9 mouse cellular contexts compared by ENCODE assay signal in genomic region chr5:121392667-121393380, GRCm38 (mm10). TPM values are rescaled to one million over a fixed set of nuclear protein-coding genes. Genes with fewer than 3 reads are reported as not detected.
DNase-seq lines count a peak whose midpoint lies in the region; ATAC-seq and TF ChIP-seq lines count a peak whose summit lies in the region.
"Had no signal": no experiment of that assay in that cellular context is flagged by ENCODE, and none has a peak within 500 bp of the region (broad histone marks: within the 10 kb centered on the region; RNA-seq: fewer than 3 reads in every experiment).

No protein-coding gene starts in this region.

- H3K27ac ChIP-seq in left cerebral cortex, adult 2 months, result no peak overlapping the region
- H3K27ac ChIP-seq in hindbrain, postnatal 0 days, result no peak overlapping the region
- peak overlapping the region; percentile 59 for H3K27ac ChIP-seq in stomach, embryonic 15.5 days
- no peak overlapping the region for H3K27ac ChIP-seq in midbrain, embryonic 10.5 days (replicated peaks)
- H3K27ac ChIP-seq: limb, embryonic 13.5 days had no signal

- WGBS in hindbrain, postnatal 0 days, result 56% methylated on average over 16 of the region's 16 CpGs
- WGBS in stomach, embryonic 15.5 days, result 55% methylated on average over 16 of the region's 16 CpGs
- 63% methylated on average over 16 of the region's 16 CpGs for WGBS in midbrain, embryonic 10.5 days

- H3K9me3 ChIP-seq in hindbrain, postnatal 0 days (ENCODE audit: low read length), result no peaks in the 10 kb centered on the region
- no peaks in the 10 kb centered on the region for H3K9me3 ChIP-seq in stomach, embryonic 15.5 days
- no peaks in the 10 kb centered on the region for H3K9me3 ChIP-seq in midbrain, embryonic 10.5 days (replicated peaks)
- H3K9me3 ChIP-seq: limb, embryonic 13.5 days had no signal

- peak; percentile 32 for DNase-seq in adrenal gland, adult 2 months
- DNase-seq in adrenal gland, postnatal 25 days, result no peak
- peak in 1 of 2 experiments; percentile 42 for DNase-seq in left cerebral cortex, adult 2 months (ENCODE audit: extremely low spot score in 1 of 2, low spot score in 2 of 2)
- DNase-seq in left cerebral cortex, adult 11 months (ENCODE audit: low spot score), result no peak
- DNase-seq in adipocyte (ENCODE audit: low spot score), result peak; percentile 78
- DNase-seq in hindbrain, postnatal 0 days (ENCODE audit: low spot score), result peak; percentile 81
- DNase-seq in midbrain, embryonic 10.5 days (ENCODE audit: low spot score), result no peak

- no peak overlapping the region for H3K4me3 ChIP-seq in left cerebral cortex, adult 2 months
- no peak overlapping the region for H3K4me3 ChIP-seq in hindbrain, postnatal 0 days (ENCODE audit: low read length)
- no peak overlapping the region for H3K4me3 ChIP-seq in stomach, embryonic 15.5 days (replicated peaks)
- H3K4me3 ChIP-seq in midbrain, embryonic 10.5 days, result no peak overlapping the region
- H3K4me3 ChIP-seq: limb, embryonic 13.5 days had no signal

- H3K27me3 ChIP-seq in hindbrain, postnatal 0 days (ENCODE audit: insufficient read depth, low read length), result no peaks in the 10 kb centered on the region
- H3K27me3 ChIP-seq in stomach, embryonic 15.5 days (replicated peaks), result no peaks in the 10 kb centered on the region
- H3K27me3 ChIP-seq in midbrain, embryonic 10.5 days (ENCODE audit: low read depth, poor library complexity, severe bottlenecking), result no peaks in the 10 kb centered on the region
- H3K27me3 ChIP-seq: limb, embryonic 13.5 days had no signal

- no peak overlapping the region for H3K4me2 ChIP-seq in hindbrain, postnatal 0 days (ENCODE audit: low read depth, low read length)
- no peak overlapping the region for H3K4me2 ChIP-seq in stomach, embryonic 15.5 days
- H3K4me2 ChIP-seq: limb, embryonic 13.5 days had no signal

- 0 out of 2 replicates have a peak, but pooled peaks cover 2% of the 10 kb centered on the region for H3K4me1 ChIP-seq in hindbrain, postnatal 0 days (ENCODE audit: insufficient read depth, low read length)
- H3K4me1 ChIP-seq in stomach, embryonic 15.5 days, result 0 out of 2 replicates have a peak, but pooled peaks cover 7% of the 10 kb centered on the region
- peaks cover 12% of the 10 kb centered on the region; the same call in 1 of the 2 replicates for H3K4me1 ChIP-seq in midbrain, embryonic 10.5 days

- intact Hi-C loops in left cerebral cortex, adult 2 months (cut with DNase I), result no loop called here

- no peak overlapping the region for H3K9ac ChIP-seq in hindbrain, postnatal 0 days (replicated peaks; ENCODE audit: low read length)
- no peak overlapping the region for H3K9ac ChIP-seq in stomach, embryonic 15.5 days
- H3K9ac ChIP-seq: limb, embryonic 13.5 days had no signal

- ATAC-seq in hindbrain, postnatal 0 days, result no peak
- no peak for ATAC-seq in stomach, embryonic 15.5 days (ENCODE audit: insufficient read depth, low FRiP score, low read depth)

- peak; percentile 89 for TF ChIP-seq CTCF in left cerebral cortex, adult 2 months (IDR thresholded peaks at IDR 0.05)
- peak; percentile 84 for TF ChIP-seq CTCF in hindbrain, postnatal 0 days (IDR thresholded peaks at IDR 0.05; ENCODE audit: low read depth)

- no peaks in the 10 kb centered on the region for H3K36me3 ChIP-seq in hindbrain, postnatal 0 days (ENCODE audit: insufficient read depth, low read length)
- no peaks in the 10 kb centered on the region for H3K36me3 ChIP-seq in stomach, embryonic 15.5 days
- no peaks in the 10 kb centered on the region for H3K36me3 ChIP-seq in midbrain, embryonic 10.5 days
- H3K36me3 ChIP-seq: limb, embryonic 13.5 days had no signal

RNA-seq across cellular contexts. Expression of gene Naa25, which starts 4.9 kb away (rescaled TPM):
- 10 to 100 TPM; 33.9 to 40.8 TPM for total RNA-seq in adrenal gland, adult 2 months (2021)
- 5.8 and 9.6 TPM in 2 replicates for polyA plus RNA-seq in adrenal gland, adult 2 months (2012; rRNA removed)
- 35.2 and 38.6 TPM in 2 replicates for total RNA-seq in adrenal gland, postnatal 25 days (2021)
- total RNA-seq in left cerebral cortex, adult 2 months (2021), result 10 to 100 TPM; 42.9 to 43.3 TPM
- total RNA-seq in hindbrain, postnatal 0 days (2014; rRNA removed), result 32.9 and 33.9 TPM in 2 replicates
- 37.5 and 38.3 TPM in 2 replicates for polyA plus RNA-seq in hindbrain, postnatal 0 days (2015; fragmentation: Nextera tagmentation; extraction: Ambion mirVana)
- polyA plus RNA-seq in stomach, embryonic 15.5 days (2015; fragmentation: Nextera tagmentation; extraction: Ambion mirVana), result 40.2 and 41.8 TPM in 2 replicates
- 52.9 and 54.7 TPM in 2 replicates for polyA plus RNA-seq in midbrain, embryonic 10.5 days (2016; fragmentation: Nextera tagmentation; extraction: Ambion mirVana)

RNA-seq across cellular contexts. Expression of gene Trafd1, which starts 7.4 kb away (rescaled TPM):
- total RNA-seq in adrenal gland, adult 2 months (2021), result 10 to 100 TPM; 28.7 to 44.5 TPM
- 34.7 and 36.8 TPM in 2 replicates for polyA plus RNA-seq in adrenal gland, adult 2 months (2012; rRNA removed)
- total RNA-seq in adrenal gland, postnatal 25 days (2021), result 28.1 and 50.7 TPM in 2 replicates
- 10 to 100 TPM; 78.9 to 81.2 TPM for total RNA-seq in left cerebral cortex, adult 2 months (2021)
- total RNA-seq in hindbrain, postnatal 0 days (2014; rRNA removed), result 81.9 and 94.4 TPM in 2 replicates
- 107 and 108 TPM in 2 replicates for polyA plus RNA-seq in hindbrain, postnatal 0 days (2015; fragmentation: Nextera tagmentation; extraction: Ambion mirVana)
- polyA plus RNA-seq in stomach, embryonic 15.5 days (2015; fragmentation: Nextera tagmentation; extraction: Ambion mirVana), result 67.8 and 70.6 TPM in 2 replicates
- 72.8 and 86.5 TPM in 2 replicates for polyA plus RNA-seq in midbrain, embryonic 10.5 days (2016; fragmentation: Nextera tagmentation; extraction: Ambion mirVana)

RNA-seq across cellular contexts. Expression of gene Tmem116, which starts 58.9 kb away (rescaled TPM):
- 1 to 10 TPM; 2.6 to 4.8 TPM for total RNA-seq in adrenal gland, adult 2 months (2021)
- polyA plus RNA-seq in adrenal gland, adult 2 months (2012; rRNA removed), result 3.3 and 8.1 TPM in 2 replicates
- total RNA-seq in adrenal gland, postnatal 25 days (2021), result 5.5 and 8.1 TPM in 2 replicates
- 1 to 10 TPM; 7.5 to 8.7 TPM for total RNA-seq in left cerebral cortex, adult 2 months (2021)
- 0.72 and 7.6 TPM in 2 replicates for total RNA-seq in hindbrain, postnatal 0 days (2014; rRNA removed)
- polyA plus RNA-seq in hindbrain, postnatal 0 days (2015; fragmentation: Nextera tagmentation; extraction: Ambion mirVana), result 2.3 and 2.6 TPM in 2 replicates
- 3.1 and 5.0 TPM in 2 replicates for polyA plus RNA-seq in stomach, embryonic 15.5 days (2015; fragmentation: Nextera tagmentation; extraction: Ambion mirVana)
- 1.4 TPM in 2 replicates for polyA plus RNA-seq in midbrain, embryonic 10.5 days (2016; fragmentation: Nextera tagmentation; extraction: Ambion mirVana)

RNA-seq across cellular contexts. Expression of gene Erp29, which starts 59.5 kb away (rescaled TPM):
- 100 to 1,000 TPM in 1 of 2 experiments, 10 to 100 TPM in 1; 85.4 to 113 TPM for total RNA-seq in adrenal gland, adult 2 months (2021)
- polyA plus RNA-seq in adrenal gland, adult 2 months (2012; rRNA removed), result 36.8 and 41.9 TPM in 2 replicates
- total RNA-seq in adrenal gland, postnatal 25 days (2021), result 96.8 and 103 TPM in 2 replicates
- 100 to 1,000 TPM; 129 to 136 TPM for total RNA-seq in left cerebral cortex, adult 2 months (2021)
- total RNA-seq in hindbrain, postnatal 0 days (2014; rRNA removed), result 37.1 and 55.9 TPM in 2 replicates
- polyA plus RNA-seq in hindbrain, postnatal 0 days (2015; fragmentation: Nextera tagmentation; extraction: Ambion mirVana), result 192 and 196 TPM in 2 replicates
- polyA plus RNA-seq in stomach, embryonic 15.5 days (2015; fragmentation: Nextera tagmentation; extraction: Ambion mirVana), result 186 and 192 TPM in 2 replicates
- 150 and 156 TPM in 2 replicates for polyA plus RNA-seq in midbrain, embryonic 10.5 days (2016; fragmentation: Nextera tagmentation; extraction: Ambion mirVana)

Comparison
In these comparisons a context has a peak if more than half of its experiments do, and no peak if none do; other contexts are left out.
1. DNase-seq: peak in adrenal gland, adult 2 months (single experiment), adipocyte (single experiment) and hindbrain, postnatal 0 days (single experiment); none in adrenal gland, postnatal 25 days (single experiment), left cerebral cortex, adult 11 months (single experiment) and midbrain, embryonic 10.5 days (single experiment).